ENCODE assay signal across 8 mouse cellular contexts in the genomic region with DNA sequence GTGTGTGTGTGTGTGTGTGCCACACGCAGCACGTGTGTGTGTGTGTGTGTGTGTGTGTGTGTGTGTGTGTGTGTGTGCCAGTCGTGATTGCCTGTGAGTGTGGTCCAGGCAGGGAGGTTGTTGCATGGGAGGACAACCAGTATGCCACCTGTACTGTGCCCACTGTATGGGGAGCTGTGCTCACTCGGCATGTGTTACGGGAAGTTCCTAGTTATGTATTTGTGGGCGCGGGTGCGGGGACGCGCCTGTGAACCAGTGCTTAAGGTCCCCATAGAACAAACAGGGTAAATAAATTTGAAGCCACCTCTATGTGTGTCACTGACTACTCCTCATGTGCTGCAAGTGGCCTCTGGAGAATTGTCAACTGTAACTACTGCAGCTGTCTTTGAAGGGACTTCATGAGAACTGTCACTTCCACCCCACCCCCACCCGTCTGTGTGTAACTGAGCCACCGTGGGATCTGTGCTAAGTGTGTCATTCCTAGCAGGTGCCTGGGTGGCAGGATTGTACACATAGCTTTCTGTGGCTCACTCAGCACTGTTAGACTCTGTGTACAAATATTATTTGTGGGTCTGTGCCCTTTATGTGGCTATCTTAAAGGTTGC. TPM values are rescaled to one million over a fixed set of nuclear protein-coding genes. Genes with fewer than 3 reads are reported as not detected.
DNase-seq lines count a peak whose midpoint lies in the region; ATAC-seq lines count a peak whose summit lies in the region.

No protein-coding gene starts in this region.

- H3K27me3 ChIP-seq in heart, embryonic 11.5 days (ENCODE audit: control insufficient read depth, insufficient read depth, low read length) = no peaks in the 10 kb centered on the region
- peaks cover 11% of the 10 kb centered on the region for H3K27me3 ChIP-seq in forebrain, embryonic 10.5 days (ENCODE audit: poor library complexity, severe bottlenecking)
- H3K27me3 ChIP-seq in limb, embryonic 15.5 days = no peaks in the 10 kb centered on the region
- H3K27me3 ChIP-seq in splenic B cell, adult 2 months (ENCODE audit: control insufficient read depth, insufficient read depth, low read length, poor library complexity, severe bottlenecking) = no peaks in the 10 kb centered on the region

- peak overlapping the region; percentile 98 for H3K27ac ChIP-seq in heart, embryonic 11.5 days (ENCODE audit: low read depth, low read length)
- H3K27ac ChIP-seq in forebrain, embryonic 10.5 days = peak overlapping the region; percentile 89
- H3K27ac ChIP-seq in limb, embryonic 15.5 days = peak overlapping the region; percentile 99

- DNase-seq in heart, postnatal 14 days = no peak
- no peak for DNase-seq in forebrain, embryonic 10.5 days (ENCODE audit: extremely low spot score, low spot score)
- DNase-seq in splenic B cell, adult 2 months (ENCODE audit: low read depth, low spot score) = peak; percentile 90
- DNase-seq in left cerebral cortex, postnatal 36 days (ENCODE audit: low spot score in 2 of 2) = no peak
- DNase-seq in cerebellum, postnatal 4 days (ENCODE audit: low spot score in 2 of 2) = no peak

- intact Hi-C loops in heart, postnatal 14 days (cut with DNase I) = no loop called here
- intact Hi-C loops in left cerebral cortex, postnatal 36 days (cut with DNase I) = no loop called here

- peak overlapping the region; percentile 52 for H3K9ac ChIP-seq in heart, embryonic 11.5 days (ENCODE audit: low read depth, low read length)
- H3K9ac ChIP-seq in limb, embryonic 15.5 days = 0 out of 2 replicates have a peak overlapping the region, but pooled peaks have one; percentile 7

- H3K9me3 ChIP-seq in heart, embryonic 11.5 days (replicated peaks; ENCODE audit: control insufficient read depth, low read length) = no peaks in the 10 kb centered on the region
- no peaks in the 10 kb centered on the region for H3K9me3 ChIP-seq in forebrain, embryonic 10.5 days
- no peaks in the 10 kb centered on the region for H3K9me3 ChIP-seq in limb, embryonic 15.5 days

- peak overlapping the region; percentile 35; the same call in 1 of the 2 replicates for H3K4me3 ChIP-seq in heart, embryonic 11.5 days (ENCODE audit: low read depth, low read length)
- peak overlapping the region; percentile 45 for H3K4me3 ChIP-seq in forebrain, embryonic 10.5 days
- peak overlapping the region; percentile 36 for H3K4me3 ChIP-seq in limb, embryonic 15.5 days

- H3K36me3 ChIP-seq in heart, embryonic 11.5 days (ENCODE audit: control insufficient read depth, insufficient read depth, low read length) = no peaks in the 10 kb centered on the region
- peaks cover 33% of the 10 kb centered on the region for H3K36me3 ChIP-seq in forebrain, embryonic 10.5 days (replicated peaks)
- peaks cover 22% of the 10 kb centered on the region for H3K36me3 ChIP-seq in limb, embryonic 15.5 days
- H3K36me3 ChIP-seq in splenic B cell, adult 2 months (ENCODE audit: control insufficient read depth, insufficient read depth, low read length, poor library complexity, severe bottlenecking) = peaks cover 12% of the 10 kb centered on the region

- peak overlapping the region; percentile 67 for H3K4me2 ChIP-seq in heart, embryonic 11.5 days
- peak overlapping the region; percentile 66 for H3K4me2 ChIP-seq in limb, embryonic 15.5 days

- ATAC-seq in heart, embryonic 11.5 days (replicated peaks; ENCODE audit: insufficient number of reproducible peaks, low FRiP score, low TSS enrichment) = no peak; the same call in 1 of the 2 replicates
- ATAC-seq in CD4-positive, CD25-positive, alpha-beta regulatory T cell, adult 4 months = peak; percentile 5
- ATAC-seq in limb, embryonic 15.5 days (ENCODE audit: insufficient number of reproducible peaks, low FRiP score, low TSS enrichment, low read depth) = no peak

- H3K4me1 ChIP-seq in heart, embryonic 11.5 days (ENCODE audit: control insufficient read depth, insufficient read depth, low read length) = peaks cover 47% of the 10 kb centered on the region
- H3K4me1 ChIP-seq in forebrain, embryonic 10.5 days = peaks cover 67% of the 10 kb centered on the region
- H3K4me1 ChIP-seq in limb, embryonic 15.5 days = peaks cover 63% of the 10 kb centered on the region

- WGBS in heart, embryonic 11.5 days (ENCODE audit: insufficient replicate concordance) = 44% methylated on average over 12 of the region's 12 CpGs
- WGBS in forebrain, embryonic 10.5 days = 81% methylated on average over 9 of the region's 12 CpGs
- 41% methylated on average over 9 of the region's 12 CpGs for WGBS in limb, embryonic 15.5 days

RNA-seq across cellular contexts. Expression of a gene that starts 2.4 kb away (rescaled TPM):
- 10.9 and 11.6 TPM in 2 replicates for polyA plus RNA-seq in heart, embryonic 11.5 days (2014; fragmentation: Nextera tagmentation; extraction: Ambion mirVana)
- 10 to 100 TPM; 25.7 to 27.6 TPM for total RNA-seq in heart, postnatal 14 days (2021)
- polyA plus RNA-seq in CD4-positive, CD25-positive, alpha-beta regulatory T cell, adult 4 months (2017; shearing (Covaris generic)) = 100 to 1,000 TPM; 156 to 341 TPM
- 4.5 TPM in 2 replicates for polyA plus RNA-seq in forebrain, embryonic 10.5 days (2016; fragmentation: Nextera tagmentation; extraction: Ambion mirVana)
- polyA plus RNA-seq in limb, embryonic 15.5 days (2015; fragmentation: Nextera tagmentation; extraction: Ambion mirVana) = 22.8 and 26.0 TPM in 2 replicates
- total RNA-seq in left cerebral cortex, postnatal 36 days (2021) = 1 to 10 TPM; 2.6 to 3.3 TPM

RNA-seq across cellular contexts. Expression of a gene that starts 10.1 kb away (rescaled TPM):
- polyA plus RNA-seq in heart, embryonic 11.5 days (2014; fragmentation: Nextera tagmentation; extraction: Ambion mirVana) = 44.6 and 47.8 TPM in 2 replicates
- 10 to 100 TPM; 32.1 to 32.5 TPM for total RNA-seq in heart, postnatal 14 days (2021)
- polyA plus RNA-seq in CD4-positive, CD25-positive, alpha-beta regulatory T cell, adult 4 months (2017; shearing (Covaris generic)) = 100 to 1,000 TPM in 1 of 2 experiments, 10 to 100 TPM in 1; 65.5 to 110 TPM
- 75.5 and 84.4 TPM in 2 replicates for polyA plus RNA-seq in forebrain, embryonic 10.5 days (2016; fragmentation: Nextera tagmentation; extraction: Ambion mirVana)
- 54.4 and 54.8 TPM in 2 replicates for polyA plus RNA-seq in limb, embryonic 15.5 days (2015; fragmentation: Nextera tagmentation; extraction: Ambion mirVana)
- 1 to 10 TPM; 6.2 to 9.7 TPM for total RNA-seq in left cerebral cortex, postnatal 36 days (2021)

RNA-seq across cellular contexts. Expression of a gene that starts 10.1 kb away (rescaled TPM):
- polyA plus RNA-seq in heart, embryonic 11.5 days (2014; fragmentation: Nextera tagmentation; extraction: Ambion mirVana) = 46.4 and 54.3 TPM in 2 replicates
- total RNA-seq in heart, postnatal 14 days (2021) = 10 to 100 TPM; 18.4 to 19.9 TPM
- 10 to 100 TPM; 25.8 to 27.5 TPM for polyA plus RNA-seq in CD4-positive, CD25-positive, alpha-beta regulatory T cell, adult 4 months (2017; shearing (Covaris generic))
- polyA plus RNA-seq in forebrain, embryonic 10.5 days (2016; fragmentation: Nextera tagmentation; extraction: Ambion mirVana) = 60.3 and 60.6 TPM in 2 replicates
- polyA plus RNA-seq in limb, embryonic 15.5 days (2015; fragmentation: Nextera tagmentation; extraction: Ambion mirVana) = 44.8 and 45.1 TPM in 2 replicates
- total RNA-seq in left cerebral cortex, postnatal 36 days (2021) = 10 to 100 TPM; 17.9 to 21.3 TPM

RNA-seq across cellular contexts. Expression of a gene that starts 10.3 kb away (rescaled TPM):
- 70.2 and 81.4 TPM in 2 replicates for polyA plus RNA-seq in heart, embryonic 11.5 days (2014; fragmentation: Nextera tagmentation; extraction: Ambion mirVana)
- total RNA-seq in heart, postnatal 14 days (2021) = 10 to 100 TPM; 46.2 to 47.7 TPM
- 10 to 100 TPM; 55.6 to 71.0 TPM for polyA plus RNA-seq in CD4-positive, CD25-positive, alpha-beta regulatory T cell, adult 4 months (2017; shearing (Covaris generic))
- 82.3 and 95.9 TPM in 2 replicates for polyA plus RNA-seq in forebrain, embryonic 10.5 days (2016; fragmentation: Nextera tagmentation; extraction: Ambion mirVana)
- polyA plus RNA-seq in limb, embryonic 15.5 days (2015; fragmentation: Nextera tagmentation; extraction: Ambion mirVana) = 67.6 and 73.4 TPM in 2 replicates
- total RNA-seq in left cerebral cortex, postnatal 36 days (2021) = 10 to 100 TPM; 59.0 to 72.1 TPM

RNA-seq across cellular contexts. Expression of a gene that starts 32.0 kb away (rescaled TPM):
- polyA plus RNA-seq in heart, embryonic 11.5 days (2014; fragmentation: Nextera tagmentation; extraction: Ambion mirVana) = 750 and 792 TPM in 2 replicates
- 100 to 1,000 TPM; 540 to 612 TPM for total RNA-seq in heart, postnatal 14 days (2021)
- polyA plus RNA-seq in CD4-positive, CD25-positive, alpha-beta regulatory T cell, adult 4 months (2017; shearing (Covaris generic)) = 1,000 to 10,000 TPM; 1,259 to 1,457 TPM
- polyA plus RNA-seq in forebrain, embryonic 10.5 days (2016; fragmentation: Nextera tagmentation; extraction: Ambion mirVana) = 939 and 976 TPM in 2 replicates
- 822 and 1,022 TPM in 2 replicates for polyA plus RNA-seq in limb, embryonic 15.5 days (2015; fragmentation: Nextera tagmentation; extraction: Ambion mirVana)
- total RNA-seq in left cerebral cortex, postnatal 36 days (2021) = 100 to 1,000 TPM; 425 to 456 TPM
